In genomic region chr1:88229986-88230385, GRCm38 (mm10) we compare ENCODE assay signal across 24 mouse cellular contexts. TPM values are rescaled to one million over a fixed set of nuclear protein-coding genes. Genes with fewer than 3 reads are reported as not detected.
A peak's percentile ranks its signal among the peaks of the same experiment; 100 is the strongest.
DNase-seq lines count a peak whose midpoint lies in the region; ATAC-seq lines count a peak whose summit lies in the region.
"Had no signal": no experiment of that assay in that cellular context is flagged by ENCODE, and none has a peak within 500 bp of the region (broad histone marks: within the 10 kb centered on the region; RNA-seq: fewer than 3 reads in every experiment).

No protein-coding gene starts in this region.

- no peak overlapping the region for H3K4me3 ChIP-seq in forebrain, embryonic 11.5 days (ENCODE audit: low read depth, low read length)
- no peak overlapping the region for H3K4me3 ChIP-seq in forebrain, embryonic 12.5 days (replicated peaks)
- no peak overlapping the region for H3K4me3 ChIP-seq in midbrain, embryonic 14.5 days (replicated peaks; ENCODE audit: low read depth, low read length)
- no peak overlapping the region for H3K4me3 ChIP-seq in midbrain, embryonic 10.5 days
- H3K4me3 ChIP-seq: embryonic facial prominence, embryonic 15.5 days; forebrain, embryonic 10.5 days; limb, embryonic 12.5 days had no signal

- H3K9me3 ChIP-seq in forebrain, embryonic 11.5 days (ENCODE audit: control insufficient read depth, low read length): peaks cover 97% of the 10 kb centered on the region
- peaks cover 97% of the 10 kb centered on the region for H3K9me3 ChIP-seq in forebrain, embryonic 12.5 days
- H3K9me3 ChIP-seq in midbrain, embryonic 14.5 days (ENCODE audit: control insufficient read depth, low read length): peaks cover 97% of the 10 kb centered on the region
- H3K9me3 ChIP-seq in midbrain, embryonic 10.5 days (replicated peaks): peaks cover 98% of the 10 kb centered on the region

- no peaks in the 10 kb centered on the region for H3K4me1 ChIP-seq in forebrain, embryonic 11.5 days (replicated peaks; ENCODE audit: control insufficient read depth, insufficient read depth, low read length)
- no peaks in the 10 kb centered on the region for H3K4me1 ChIP-seq in forebrain, embryonic 12.5 days
- no peaks in the 10 kb centered on the region for H3K4me1 ChIP-seq in midbrain, embryonic 14.5 days (ENCODE audit: control insufficient read depth, insufficient read depth, low read length)
- H3K4me1 ChIP-seq in midbrain, embryonic 10.5 days: no peaks in the 10 kb centered on the region
- H3K4me1 ChIP-seq: embryonic facial prominence, embryonic 15.5 days; forebrain, embryonic 10.5 days; limb, embryonic 12.5 days had no signal

- H3K9ac ChIP-seq in forebrain, embryonic 11.5 days (ENCODE audit: low read length): no peak overlapping the region
- no peak overlapping the region for H3K9ac ChIP-seq in forebrain, embryonic 12.5 days
- no peak overlapping the region for H3K9ac ChIP-seq in midbrain, embryonic 14.5 days (replicated peaks; ENCODE audit: low read length)
- H3K9ac ChIP-seq: embryonic facial prominence, embryonic 15.5 days; limb, embryonic 12.5 days; liver, embryonic 14.5 days had no signal

- 84% methylated on average over 5 of the region's 5 CpGs for WGBS in forebrain, embryonic 11.5 days
- 85% methylated on average over 5 of the region's 5 CpGs for WGBS in forebrain, embryonic 12.5 days
- WGBS in midbrain, embryonic 14.5 days: 84% methylated on average over 5 of the region's 5 CpGs
- 87% methylated on average over 5 of the region's 5 CpGs for WGBS in midbrain, embryonic 10.5 days

- H3K36me3 ChIP-seq in forebrain, embryonic 11.5 days (ENCODE audit: control insufficient read depth, insufficient read depth, low read length): no peaks in the 10 kb centered on the region
- no peaks in the 10 kb centered on the region for H3K36me3 ChIP-seq in forebrain, embryonic 12.5 days (replicated peaks)
- no peaks in the 10 kb centered on the region for H3K36me3 ChIP-seq in midbrain, embryonic 14.5 days (ENCODE audit: control insufficient read depth, insufficient read depth, low read length)
- H3K36me3 ChIP-seq in midbrain, embryonic 10.5 days: no peaks in the 10 kb centered on the region
- H3K36me3 ChIP-seq: embryonic facial prominence, embryonic 15.5 days; forebrain, embryonic 10.5 days; limb, embryonic 12.5 days had no signal

- ATAC-seq in forebrain, embryonic 11.5 days (replicated peaks; ENCODE audit: low FRiP score): no peak
- ATAC-seq in forebrain, embryonic 12.5 days (ENCODE audit: low FRiP score): no peak
- ATAC-seq in midbrain, embryonic 14.5 days (ENCODE audit: low FRiP score, low TSS enrichment): 0 out of 2 replicates have a peak, but pooled peaks have one; percentile 0

- no peak overlapping the region for H3K27ac ChIP-seq in forebrain, embryonic 11.5 days (ENCODE audit: low read depth, low read length)
- H3K27ac ChIP-seq in forebrain, embryonic 12.5 days: no peak overlapping the region
- H3K27ac ChIP-seq in midbrain, embryonic 14.5 days (replicated peaks; ENCODE audit: low read depth, low read length): no peak overlapping the region
- no peak overlapping the region for H3K27ac ChIP-seq in midbrain, embryonic 10.5 days (replicated peaks)
- H3K27ac ChIP-seq: embryonic facial prominence, embryonic 15.5 days; forebrain, embryonic 10.5 days; limb, embryonic 12.5 days; liver, embryonic 14.5 days; stomach, postnatal 0 days had no signal

- peak; percentile 63 for DNase-seq in forebrain, embryonic 11.5 days (ENCODE audit: low spot score)
- peak; percentile 20 for DNase-seq in heart, postnatal 4 days
- no peak for DNase-seq in heart, adult 18-20 months
- DNase-seq in midbrain, embryonic 14.5 days: no peak
- DNase-seq in midbrain, embryonic 10.5 days (ENCODE audit: low spot score): no peak
- peak; percentile 32 for DNase-seq in urinary bladder, adult 2 months (ENCODE audit: low spot score)
- no peak for DNase-seq in urinary bladder, postnatal 25 days (ENCODE audit: low spot score)
- DNase-seq: adrenal gland, adult 8-10 months; cerebellum, adult 11 months; cerebellum, postnatal 14 days; embryo, embryonic 11 days; kidney, adult 18-20 months; lung, postnatal 14 days had no signal

- no peak overlapping the region for H3K4me2 ChIP-seq in forebrain, embryonic 11.5 days (ENCODE audit: low read depth, low read length, severe bottlenecking)
- H3K4me2 ChIP-seq in forebrain, embryonic 12.5 days: no peak overlapping the region
- no peak overlapping the region for H3K4me2 ChIP-seq in midbrain, embryonic 14.5 days (ENCODE audit: low read length)
- H3K4me2 ChIP-seq: embryonic facial prominence, embryonic 15.5 days; limb, embryonic 12.5 days had no signal

- no peaks in the 10 kb centered on the region for H3K27me3 ChIP-seq in forebrain, embryonic 11.5 days (ENCODE audit: control insufficient read depth, insufficient read depth, low read length)
- no peaks in the 10 kb centered on the region for H3K27me3 ChIP-seq in forebrain, embryonic 12.5 days
- H3K27me3 ChIP-seq in midbrain, embryonic 14.5 days (ENCODE audit: control insufficient read depth, insufficient read depth, low read length): no peaks in the 10 kb centered on the region
- H3K27me3 ChIP-seq in midbrain, embryonic 10.5 days (ENCODE audit: low read depth, poor library complexity, severe bottlenecking): no peaks in the 10 kb centered on the region
- H3K27me3 ChIP-seq: embryonic facial prominence, embryonic 15.5 days; limb, embryonic 12.5 days had no signal

RNA-seq across cellular contexts. Expression of gene Mroh2a, which starts 3.2 kb away (rescaled TPM):
- 2.5 and 3.0 TPM in 2 replicates for polyA plus RNA-seq in forebrain, embryonic 11.5 days (2014; fragmentation: Nextera tagmentation; extraction: Ambion mirVana)
- polyA plus RNA-seq in forebrain, embryonic 12.5 days (2016; fragmentation: Nextera tagmentation; extraction: Ambion mirVana): 1.4 and 1.7 TPM in 2 replicates
- under 1 TPM in 1 of 2 experiments, not detected in 1; 0.02 TPM for total RNA-seq in heart, postnatal 4 days (2021)
- total RNA-seq in heart, adult 18-20 months (2021): not detected
- 0.66 and 1.8 TPM in 2 replicates for polyA plus RNA-seq in midbrain, embryonic 14.5 days (2014; fragmentation: Nextera tagmentation; extraction: Ambion mirVana)
- 0.91 and 1.3 TPM in 2 replicates for polyA plus RNA-seq in midbrain, embryonic 10.5 days (2016; fragmentation: Nextera tagmentation; extraction: Ambion mirVana)
- polyA plus RNA-seq in urinary bladder, adult 2 months (2012; rRNA removed): 0.24 and 0.29 TPM in 2 replicates

RNA-seq across cellular contexts. Expression of gene Ugt1a1, which starts 18.2 kb away (rescaled TPM):
- polyA plus RNA-seq in forebrain, embryonic 11.5 days (2014; fragmentation: Nextera tagmentation; extraction: Ambion mirVana): not detected in 2 replicates
- polyA plus RNA-seq in forebrain, embryonic 12.5 days (2016; fragmentation: Nextera tagmentation; extraction: Ambion mirVana): not detected in 2 replicates
- total RNA-seq in heart, postnatal 4 days (2021): not detected
- under 1 TPM in 1 of 2 experiments, not detected in 1; 0.20 TPM for total RNA-seq in heart, adult 18-20 months (2021)
- not detected in 2 replicates for polyA plus RNA-seq in midbrain, embryonic 14.5 days (2014; fragmentation: Nextera tagmentation; extraction: Ambion mirVana)
- not detected in 2 replicates for polyA plus RNA-seq in midbrain, embryonic 10.5 days (2016; fragmentation: Nextera tagmentation; extraction: Ambion mirVana)
- 9.0 and 11.0 TPM in 2 replicates for polyA plus RNA-seq in urinary bladder, adult 2 months (2012; rRNA removed)
- total RNA-seq: layer of hippocampus, postnatal 10 days had no signal
- polyA plus RNA-seq: limb, embryonic 12.5 days had no signal

RNA-seq across cellular contexts. Expression of gene Dnajb3, which starts 24.4 kb away (rescaled TPM):
- polyA plus RNA-seq in forebrain, embryonic 11.5 days (2014; fragmentation: Nextera tagmentation; extraction: Ambion mirVana): 11.5 and 12.5 TPM in 2 replicates
- 12.6 and 14.4 TPM in 2 replicates for polyA plus RNA-seq in forebrain, embryonic 12.5 days (2016; fragmentation: Nextera tagmentation; extraction: Ambion mirVana)
- total RNA-seq in heart, postnatal 4 days (2021): 1 to 10 TPM; 1.6 to 1.8 TPM
- total RNA-seq in heart, adult 18-20 months (2021): under 1 TPM in 1 of 2 experiments, not detected in 1; 0.28 TPM
- 12.9 and 14.2 TPM in 2 replicates for polyA plus RNA-seq in midbrain, embryonic 14.5 days (2014; fragmentation: Nextera tagmentation; extraction: Ambion mirVana)
- 10.7 and 11.1 TPM in 2 replicates for polyA plus RNA-seq in midbrain, embryonic 10.5 days (2016; fragmentation: Nextera tagmentation; extraction: Ambion mirVana)
- polyA plus RNA-seq in urinary bladder, adult 2 months (2012; rRNA removed): 1.3 and 1.7 TPM in 2 replicates
- total RNA-seq: neutrophil, adult 5-6 weeks had no signal

RNA-seq across cellular contexts. Expression of gene Ugt1a2, which starts 29.6 kb away (rescaled TPM):
- 0.20 TPM in 1 of 2 replicates, not detected in the other for polyA plus RNA-seq in forebrain, embryonic 11.5 days (2014; fragmentation: Nextera tagmentation; extraction: Ambion mirVana)
- polyA plus RNA-seq in forebrain, embryonic 12.5 days (2016; fragmentation: Nextera tagmentation; extraction: Ambion mirVana): not detected in 2 replicates
- not detected for total RNA-seq in heart, postnatal 4 days (2021)
- total RNA-seq in heart, adult 18-20 months (2021): not detected
- polyA plus RNA-seq in midbrain, embryonic 14.5 days (2014; fragmentation: Nextera tagmentation; extraction: Ambion mirVana): not detected in 2 replicates
- not detected in 2 replicates for polyA plus RNA-seq in midbrain, embryonic 10.5 days (2016; fragmentation: Nextera tagmentation; extraction: Ambion mirVana)
- 0.77 and 1.6 TPM in 2 replicates for polyA plus RNA-seq in urinary bladder, adult 2 months (2012; rRNA removed)
- total RNA-seq: gastrocnemius, postnatal 4 days; layer of hippocampus, postnatal 10 days had no signal
- polyA plus RNA-seq: embryonic facial prominence, embryonic 15.5 days; frontal cortex, adult 2 months; heart, embryonic 16.5 days; limb, embryonic 12.5 days; stomach, postnatal 0 days had no signal

RNA-seq across cellular contexts. Expression of gene Hjurp, which starts 47.4 kb away (rescaled TPM):
- 221 and 223 TPM in 2 replicates for polyA plus RNA-seq in forebrain, embryonic 11.5 days (2014; fragmentation: Nextera tagmentation; extraction: Ambion mirVana)
- polyA plus RNA-seq in forebrain, embryonic 12.5 days (2016; fragmentation: Nextera tagmentation; extraction: Ambion mirVana): 209 and 210 TPM in 2 replicates
- total RNA-seq in heart, postnatal 4 days (2021): 100 to 1,000 TPM in 1 of 2 experiments, 10 to 100 TPM in 1; 97.1 to 100 TPM
- 10 to 100 TPM; 10.6 to 11.0 TPM for total RNA-seq in heart, adult 18-20 months (2021)
- polyA plus RNA-seq in midbrain, embryonic 14.5 days (2014; fragmentation: Nextera tagmentation; extraction: Ambion mirVana): 52.9 and 80.2 TPM in 2 replicates
- polyA plus RNA-seq in midbrain, embryonic 10.5 days (2016; fragmentation: Nextera tagmentation; extraction: Ambion mirVana): 213 and 222 TPM in 2 replicates
- polyA plus RNA-seq in urinary bladder, adult 2 months (2012; rRNA removed): 62.9 and 67.6 TPM in 2 replicates

Comparison
In these comparisons a context has a peak if more than half of its experiments do, and no peak if none do; other contexts are left out.
1. DNase-seq: peak in forebrain, embryonic 11.5 days (single experiment), heart, postnatal 4 days (single experiment) and urinary bladder, adult 2 months (single experiment); none in heart, adult 18-20 months (0 of 2), midbrain, embryonic 14.5 days (single experiment), midbrain, embryonic 10.5 days (single experiment) and urinary bladder, postnatal 25 days (single experiment).